Mouse (Mus musculus): ENCODE results near the gene Rad54l2. TPM values are rescaled to one million over a fixed set of nuclear protein-coding genes. Genes with fewer than 3 reads are reported as not detected.

Gene Rad54l2
- polyA plus RNA-seq, 1 experiment from 2014 or later = 1.6 TPM

GRCm38 (mm10) chr9:106725435-106725834 is 63.6 kb downstream of the Rad54l2 start:
- ATAC-seq (ENCODE audit: low FRiP score, low TSS enrichment) = no peak
- no peaks in the 10 kb centered on the region; the same call in 1 of the 2 replicates for H3K36me3 ChIP-seq (ENCODE audit: control insufficient read depth, insufficient read depth, low read length)
- H3K9ac ChIP-seq (ENCODE audit: low read length) = no peak overlapping the region
- no peak overlapping the region for H3K4me3 ChIP-seq (ENCODE audit: low read depth, low read length)
- H3K4me1 ChIP-seq (replicated peaks; ENCODE audit: control insufficient read depth, insufficient read depth) = no peaks in the 10 kb centered on the region
- H3K4me2 ChIP-seq (replicated peaks; ENCODE audit: low read depth) = no peak overlapping the region
- 92% methylated on average over 2 of the region's 2 CpGs for WGBS
- no peaks in the 10 kb centered on the region for H3K9me3 ChIP-seq (ENCODE audit: control insufficient read depth, low read length)
- H3K27me3 ChIP-seq (ENCODE audit: control insufficient read depth, insufficient read depth, low read length) = no peaks in the 10 kb centered on the region
- no peak for DNase-seq (ENCODE audit: low spot score)
- TF ChIP-seq EP300 (optimal IDR thresholded peaks at IDR 0.05) (no peak), CTCF (IDR thresholded peaks at IDR 0.05; ENCODE audit: low read depth) (no peak)
- H3K27ac ChIP-seq (replicated peaks) = no peak overlapping the region

- 87% methylated on average over 1 of the region's 1 CpGs for WGBS
Measured at GRCm38 (mm10) chr9:106724864-106725263, 64.1 kb downstream of the Rad54l2 start.

GRCm38 (mm10) chr9:106716729-106717128 is 72.3 kb downstream of the Rad54l2 start:
- Histone ChIP-seq H3K4me3 (ENCODE audit: low read depth, low read length) (no peak overlapping the region), H3K4me1 (replicated peaks; ENCODE audit: control insufficient read depth, insufficient read depth) (no peaks in the 10 kb centered on the region), H3K27ac (replicated peaks) (no peak overlapping the region), H3K27me3 (ENCODE audit: control insufficient read depth, insufficient read depth, low read length) (no peaks in the 10 kb centered on the region), H3K9ac (ENCODE audit: low read length) (no peak overlapping the region), H3K9me3 (ENCODE audit: control insufficient read depth, low read length) (no peaks in the 10 kb centered on the region), H3K4me2 (replicated peaks; ENCODE audit: low read depth) (no peak overlapping the region), H3K36me3 (ENCODE audit: control insufficient read depth, insufficient read depth, low read length) (peaks cover 16% of the 10 kb centered on the region)
- 96% methylated on average over 4 of the region's 4 CpGs for WGBS
- no peak for TF ChIP-seq CTCF (IDR thresholded peaks at IDR 0.05; ENCODE audit: low read depth)
- TF ChIP-seq EP300 (optimal IDR thresholded peaks at IDR 0.05) = no peak
- ATAC-seq (ENCODE audit: low FRiP score, low TSS enrichment) (no peak), DNase-seq (ENCODE audit: low spot score) (no peak)

More at GRCm38 (mm10) chr9:106724864-106725263, 64.1 kb downstream of the Rad54l2 start:
- Histone ChIP-seq H3K9ac (ENCODE audit: low read length) (no peak overlapping the region), H3K9me3 (ENCODE audit: control insufficient read depth, low read length) (no peaks in the 10 kb centered on the region), H3K4me1 (replicated peaks; ENCODE audit: control insufficient read depth, insufficient read depth) (no peaks in the 10 kb centered on the region), H3K4me3 (ENCODE audit: low read depth, low read length) (no peak overlapping the region), H3K27ac (replicated peaks) (no peak overlapping the region), H3K4me2 (replicated peaks; ENCODE audit: low read depth) (no peak overlapping the region), H3K27me3 (ENCODE audit: control insufficient read depth, insufficient read depth, low read length) (no peaks in the 10 kb centered on the region), H3K36me3 (ENCODE audit: control insufficient read depth, insufficient read depth, low read length) (no peaks in the 10 kb centered on the region; the same call in 1 of the 2 replicates)
- TF ChIP-seq EP300 (optimal IDR thresholded peaks at IDR 0.05) (no peak), CTCF (IDR thresholded peaks at IDR 0.05; ENCODE audit: low read depth) (no peak)
- DNase-seq (ENCODE audit: low spot score) = no peak
- ATAC-seq (ENCODE audit: low FRiP score, low TSS enrichment) = no peak

GRCm38 (mm10) chr9:106716232-106716631 is 72.8 kb downstream of the Rad54l2 start:
- Histone ChIP-seq H3K4me3 (ENCODE audit: low read depth, low read length) (no peak overlapping the region), H3K4me1 (replicated peaks; ENCODE audit: control insufficient read depth, insufficient read depth) (no peaks in the 10 kb centered on the region), H3K9ac (ENCODE audit: low read length) (no peak overlapping the region), H3K9me3 (ENCODE audit: control insufficient read depth, low read length) (no peaks in the 10 kb centered on the region), H3K36me3 (ENCODE audit: control insufficient read depth, insufficient read depth, low read length) (peaks cover 16% of the 10 kb centered on the region), H3K27ac (replicated peaks) (no peak overlapping the region), H3K27me3 (ENCODE audit: control insufficient read depth, insufficient read depth, low read length) (no peaks in the 10 kb centered on the region), H3K4me2 (replicated peaks; ENCODE audit: low read depth) (no peak overlapping the region)
- 86% methylated on average over 2 of the region's 2 CpGs for WGBS
- no peak for ATAC-seq (ENCODE audit: low FRiP score, low TSS enrichment)
- DNase-seq (ENCODE audit: low spot score) = no peak
- TF ChIP-seq CTCF (IDR thresholded peaks at IDR 0.05; ENCODE audit: low read depth) = no peak
- no peak for TF ChIP-seq EP300 (optimal IDR thresholded peaks at IDR 0.05)

- DNase-seq (ENCODE audit: low spot score) (no peak), ATAC-seq (ENCODE audit: low FRiP score, low TSS enrichment) (no peak)
- Histone ChIP-seq H3K27me3 (ENCODE audit: control insufficient read depth, insufficient read depth, low read length) (no peaks in the 10 kb centered on the region), H3K9me3 (ENCODE audit: control insufficient read depth, low read length) (no peaks in the 10 kb centered on the region), H3K36me3 (ENCODE audit: control insufficient read depth, insufficient read depth, low read length) (peaks cover 20% of the 10 kb centered on the region; the same call in 1 of the 2 replicates), H3K9ac (ENCODE audit: low read length) (no peak overlapping the region), H3K27ac (replicated peaks) (no peak overlapping the region), H3K4me3 (ENCODE audit: low read depth, low read length) (no peak overlapping the region), H3K4me2 (replicated peaks; ENCODE audit: low read depth) (no peak overlapping the region), H3K4me1 (replicated peaks; ENCODE audit: control insufficient read depth, insufficient read depth) (no peaks in the 10 kb centered on the region)
- TF ChIP-seq EP300 (optimal IDR thresholded peaks at IDR 0.05) (no peak), CTCF (IDR thresholded peaks at IDR 0.05; ENCODE audit: low read depth) (no peak)
- WGBS = 93% methylated on average over 2 of the region's 2 CpGs
Measured at GRCm38 (mm10) chr9:106712470-106712869, 76.5 kb downstream of the Rad54l2 start.

GRCm38 (mm10) chr9:106692973-106693481 is 96.0 kb downstream of the Rad54l2 start:
- H3K4me1 ChIP-seq (replicated peaks; ENCODE audit: control insufficient read depth, insufficient read depth) = no peaks in the 10 kb centered on the region
- H3K27me3 ChIP-seq (ENCODE audit: control insufficient read depth, insufficient read depth, low read length) = no peaks in the 10 kb centered on the region
- no peak for DNase-seq (ENCODE audit: low spot score)
- no peak overlapping the region for H3K4me2 ChIP-seq (replicated peaks; ENCODE audit: low read depth)
- ATAC-seq (ENCODE audit: low FRiP score, low TSS enrichment) = 0 out of 2 replicates have a peak, but pooled peaks have one; percentile 13
- no peak overlapping the region for H3K27ac ChIP-seq (replicated peaks)
- peaks cover 7% of the 10 kb centered on the region; the same call in 1 of the 2 replicates for H3K36me3 ChIP-seq (ENCODE audit: control insufficient read depth, insufficient read depth, low read length)
- WGBS = 91% methylated on average over 11 of the region's 11 CpGs
- H3K9ac ChIP-seq (ENCODE audit: low read length) = no peak overlapping the region
- H3K9me3 ChIP-seq (ENCODE audit: control insufficient read depth, low read length) = no peaks in the 10 kb centered on the region
- TF ChIP-seq CTCF (IDR thresholded peaks at IDR 0.05; ENCODE audit: low read depth) (no peak), EP300 (optimal IDR thresholded peaks at IDR 0.05) (no peak)
- no peak overlapping the region for H3K4me3 ChIP-seq (ENCODE audit: low read depth, low read length)
